Mouse (Mus musculus) retina, adult 2 months (tissue): ENCODE measurements around the gene Cog1.

Experiments
- DNase-seq: peaks from one replicate; pipeline ENCODE4 v3.0.0-alpha.2; 2012; ENCODE audit warnings: low read depth, low spot score

The Cog1 gene

DNA sequence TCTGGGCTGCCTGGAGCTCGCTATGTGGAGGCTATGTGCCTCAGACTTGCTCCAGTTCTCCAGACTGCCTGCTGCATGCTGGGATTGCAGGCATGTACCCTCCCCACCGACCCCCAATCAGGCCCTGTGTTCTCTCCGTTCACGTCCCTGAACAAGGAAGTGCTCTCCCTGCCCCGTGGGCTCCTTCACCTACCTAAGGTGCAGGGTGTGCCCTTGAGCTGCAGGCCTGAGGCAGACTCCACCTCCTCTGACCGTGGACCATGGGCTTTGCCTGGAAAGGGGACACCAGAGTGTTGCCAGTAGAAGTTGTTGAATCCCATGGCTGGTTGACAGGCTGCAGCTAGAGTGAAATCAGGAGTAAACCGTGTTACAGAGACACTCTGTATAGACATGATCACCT, 50.7 kb downstream of the Cog1 start:
- DNase-seq, result no peak

DNA sequence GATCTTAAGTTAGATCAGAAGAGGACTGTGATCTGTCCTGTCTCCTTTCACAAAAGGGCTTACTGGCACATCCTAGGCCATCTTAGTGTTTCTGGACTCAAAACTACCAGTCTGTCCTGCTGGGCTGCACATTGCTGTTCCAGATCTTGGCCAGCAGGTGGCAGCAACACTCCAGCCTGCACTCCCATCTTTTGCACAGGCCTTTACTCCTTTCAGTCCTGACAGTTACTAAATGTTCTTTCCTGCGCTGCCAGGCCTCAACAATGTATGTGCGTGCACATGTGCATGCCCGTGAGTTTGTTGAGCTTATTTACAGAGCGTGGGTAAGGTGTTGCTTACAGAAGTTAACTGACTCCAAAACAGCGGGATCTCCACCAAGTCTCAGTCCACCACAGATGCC, 54.8 kb downstream of the Cog1 start:
- DNase-seq, result peak; percentile 53

- DNase-seq, result no peak
These were observed 57.1 kb downstream of the Cog1 start for GRCm38 (mm10) chr11:113705966-113706652.

DNA sequence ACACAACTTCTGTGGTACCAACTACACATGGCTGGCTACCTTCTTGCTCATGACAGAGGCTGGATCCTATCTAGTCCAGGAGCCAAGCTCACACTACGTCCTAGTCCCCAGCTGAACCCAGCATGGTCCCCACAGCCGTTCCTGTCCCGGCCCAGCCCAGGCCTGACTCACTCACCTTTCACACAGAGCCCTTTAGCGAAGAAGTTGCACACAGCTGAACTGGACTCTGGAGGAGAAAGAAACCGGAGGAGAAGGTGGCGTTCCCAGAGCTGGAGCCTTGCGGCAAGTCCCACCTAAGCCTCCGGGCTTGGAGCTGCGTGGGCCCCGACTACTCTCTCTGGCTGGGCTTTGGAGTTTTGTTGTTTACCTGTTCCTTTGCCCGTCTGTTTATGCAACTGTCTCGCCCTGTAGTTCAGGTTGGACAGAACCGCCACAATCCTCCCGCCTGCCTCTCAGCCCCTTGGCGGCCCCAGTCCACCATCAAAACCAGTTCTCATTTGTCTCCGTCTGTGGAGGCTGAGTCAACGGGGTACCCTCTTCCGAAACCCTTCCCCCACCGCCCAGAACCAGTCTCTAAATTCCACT, 59.8 kb downstream of the Cog1 start:
- DNase-seq, result no peak

DNA sequence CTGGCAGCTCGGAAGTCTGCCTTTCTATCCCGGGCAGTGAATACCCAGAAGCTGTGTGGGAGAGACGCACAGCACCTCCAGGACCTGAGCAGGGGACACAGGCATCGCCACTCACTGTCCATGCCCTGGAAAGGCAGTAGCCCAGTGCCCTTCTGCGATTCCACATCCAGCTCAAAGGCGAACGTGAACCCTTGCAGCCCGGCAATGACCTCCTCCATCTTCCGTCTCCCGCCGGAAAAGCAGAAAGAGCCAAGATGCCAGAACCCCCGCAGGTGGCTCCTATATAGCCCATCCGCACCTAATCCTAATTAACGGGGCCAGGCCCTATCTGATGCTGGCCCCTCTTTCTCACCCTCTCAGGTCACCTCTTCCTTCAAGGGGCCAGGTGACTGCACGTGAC, 60.3 kb downstream of the Cog1 start:
- no peak for DNase-seq

DNA sequence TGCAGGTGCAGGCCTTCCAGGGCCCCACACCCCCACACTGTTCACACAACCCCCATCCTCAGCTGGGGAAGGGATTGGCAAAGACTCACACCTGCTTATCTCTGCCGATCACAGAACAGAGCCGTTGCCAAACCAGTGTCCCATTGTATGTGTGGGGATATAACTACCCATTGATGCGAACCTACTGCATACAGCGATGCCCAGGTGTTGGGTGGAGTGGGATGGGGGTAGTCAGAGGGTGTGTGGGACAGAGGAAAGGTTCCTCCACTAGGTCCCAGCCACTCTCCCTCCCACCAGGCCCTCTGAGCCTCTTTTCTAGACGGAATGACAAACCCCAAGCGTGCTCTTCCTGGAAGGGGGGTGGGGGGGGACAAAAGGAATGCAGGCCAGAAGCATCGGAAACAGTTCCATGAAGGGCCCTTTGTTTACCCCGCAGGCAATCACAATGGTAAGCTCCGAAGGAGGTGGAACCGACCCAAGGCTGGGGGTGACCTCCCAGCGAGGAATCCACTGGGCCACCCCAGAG, 60.8 kb downstream of the Cog1 start, which contains the start of gene Cpsf4l:
Cpsf4l (minus strand) TSS at position 287 of the 526 bp plus-strand sequence.
- DNase-seq, result no peak

GRCm38 (mm10) chr11:113710257-113710777, 61.3 kb downstream of the Cog1 start:
- DNase-seq, result no peak

GRCm38 (mm10) chr11:113711061-113711460, 62.1 kb downstream of the Cog1 start:
- no peak for DNase-seq

- DNase-seq, result no peak
These were observed 66.2 kb downstream of the Cog1 start for GRCm38 (mm10) chr11:113715078-113715674.

GRCm38 (mm10) chr11:113716132-113716531, 67.2 kb downstream of the Cog1 start:
- no peak for DNase-seq
